Mouse (Mus musculus): ENCODE results near the gene Olfr30.

- TF ChIP-seq GATA1 (IDR thresholded peaks at IDR 0.05; ENCODE audit: borderline replicate concordance, low read length) = no peak
- no peak for TF ChIP-seq FLI1 (IDR thresholded peaks at IDR 0.05; ENCODE audit: low read length)
Observed at GRCm38 (mm10) chr11:58462170-58462569, at the start of gene Olfr30.

Measured in megakaryocyte, embryonic 14.5 days (primary cell).